Mouse (Mus musculus) heart, embryonic 15.5 days (tissue): ENCODE results near the gene Hspa2. TPM values are rescaled to one million over a fixed set of nuclear protein-coding genes. Genes with fewer than 3 reads are reported as not detected.

Source experiments
- ATAC-seq: fragments of 200-750 bp; cut with Nextera tagmentation; replicated peaks from 2 replicates; pipeline ENCODE4 v1.8.0; 2017; ENCODE audit warnings: low read depth, moderate TSS enrichment; ENCODE audit not compliant: insufficient number of reproducible peaks, insufficient read depth, low FRiP score
- H3K27ac ChIP-seq: fragments of 300-500 bp; sonication (generic); 2 replicates; pipeline ENCODE4 v1.5.1; 2015; ENCODE audit warnings: mild to moderate bottlenecking, inconsistent platforms
- H3K27me3 ChIP-seq: fragments of 300-500 bp; sonication (generic); 2 replicates; pipeline ENCODE4 v1.6.1; 2015; ENCODE audit warnings: inconsistent platforms
- H3K36me3 ChIP-seq: fragments of 300-500 bp; sonication (generic); 2 replicates; pipeline ENCODE4 v1.6.1; 2015; ENCODE audit warnings: mild to moderate bottlenecking, inconsistent platforms
- H3K4me1 ChIP-seq: fragments of 300-500 bp; sonication (generic); replicated peaks from 2 replicates; pipeline ENCODE4 v1.6.1; 2015; ENCODE audit warnings: inconsistent platforms
- H3K4me2 ChIP-seq: fragments of 300-500 bp; sonication (generic); 2 replicates; pipeline ENCODE4 v1.6.1; 2015; ENCODE audit warnings: inconsistent platforms, mild to moderate bottlenecking, moderate library complexity
- H3K4me3 ChIP-seq: fragments of 300-500 bp; sonication (generic); 2 replicates; pipeline ENCODE4 v1.5.1; 2015; ENCODE audit warnings: mild to moderate bottlenecking, inconsistent platforms
- H3K9ac ChIP-seq: fragments of 300-500 bp; sonication (generic); 2 replicates; pipeline ENCODE4 v1.6.1; 2015; ENCODE audit warnings: mild to moderate bottlenecking, inconsistent platforms
- H3K9me3 ChIP-seq: fragments of 300-500 bp; sonication (generic); replicated peaks from 2 replicates; pipeline ENCODE4 v1.6.1; 2016; ENCODE audit warnings: inconsistent platforms
- WGBS: fragments of 180-500 bp; shearing (Covaris S2); methylation state at CpG from one replicate; pipeline ENCODE4 v1.1.7; 2015; ENCODE audit warnings: mixed read lengths; 5-methylcytosine and 5-hydroxymethylcytosine counted together
- polyA plus RNA-seq: library from polyadenylated mRNA; unstranded; fragments of >200 nt; fragmentation: Nextera tagmentation; extraction: Ambion mirVana; gene quantifications from 2 replicates; pipeline ENCODE4 v1.2.1, GENCODE M21; 2015

The Hspa2 gene
- polyA plus RNA-seq, 1 experiment from 2014 or later, result 15.5 TPM

DNA sequence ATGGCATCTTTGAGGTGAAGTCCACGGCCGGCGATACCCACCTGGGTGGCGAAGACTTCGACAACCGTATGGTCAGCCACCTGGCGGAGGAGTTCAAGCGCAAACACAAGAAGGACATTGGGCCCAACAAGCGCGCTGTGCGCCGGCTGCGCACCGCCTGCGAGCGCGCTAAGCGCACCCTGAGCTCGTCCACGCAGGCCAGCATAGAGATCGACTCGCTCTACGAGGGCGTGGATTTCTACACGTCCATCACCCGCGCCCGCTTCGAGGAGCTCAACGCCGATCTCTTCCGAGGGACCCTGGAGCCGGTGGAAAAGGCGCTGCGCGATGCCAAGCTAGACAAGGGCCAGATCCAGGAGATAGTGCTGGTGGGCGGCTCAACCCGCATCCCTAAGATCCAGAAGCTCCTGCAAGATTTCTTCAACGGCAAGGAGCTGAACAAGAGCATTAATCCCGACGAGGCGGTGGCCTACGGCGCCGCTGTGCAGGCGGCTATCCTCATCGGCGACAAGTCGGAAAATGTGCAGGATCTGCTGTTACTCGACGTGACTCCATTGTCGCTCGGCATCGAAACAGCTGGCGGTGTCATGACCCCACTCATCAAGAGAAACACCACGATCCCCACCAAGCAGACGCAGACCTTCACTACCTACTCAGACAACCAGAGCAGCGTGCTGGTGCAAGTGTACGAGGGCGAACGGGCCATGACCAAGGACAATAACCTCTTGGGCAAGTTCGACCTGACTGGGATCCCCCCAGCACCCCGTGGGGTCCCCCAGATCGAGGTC is 1.4 kb downstream of the Hspa2 start:
- ATAC-seq, result no peak
- peak overlapping the region; percentile 79 for H3K4me3 ChIP-seq
- no peaks in the 10 kb centered on the region for H3K9me3 ChIP-seq
- H3K36me3 ChIP-seq, result no peaks in the 10 kb centered on the region
- H3K27ac ChIP-seq, result no peak overlapping the region
- 4% methylated on average over 64 of the region's 64 CpGs for WGBS
- peaks cover 26% of the 10 kb centered on the region for H3K4me1 ChIP-seq
- peak overlapping the region; percentile 94 for H3K4me2 ChIP-seq
- peaks cover 24% of the 10 kb centered on the region for H3K27me3 ChIP-seq
- peak overlapping the region; percentile 35; the same call in 1 of the 2 replicates for H3K9ac ChIP-seq

DNA sequence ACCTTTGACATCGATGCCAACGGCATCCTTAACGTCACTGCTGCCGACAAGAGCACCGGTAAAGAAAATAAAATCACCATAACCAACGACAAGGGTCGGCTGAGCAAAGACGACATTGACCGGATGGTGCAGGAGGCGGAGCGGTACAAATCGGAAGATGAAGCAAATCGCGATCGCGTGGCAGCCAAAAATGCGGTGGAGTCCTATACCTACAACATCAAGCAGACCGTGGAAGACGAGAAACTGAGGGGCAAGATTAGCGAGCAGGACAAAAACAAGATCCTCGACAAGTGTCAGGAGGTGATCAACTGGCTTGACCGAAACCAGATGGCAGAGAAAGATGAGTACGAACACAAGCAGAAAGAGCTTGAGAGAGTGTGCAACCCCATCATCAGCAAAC is 2.0 kb downstream of the Hspa2 start:
- Histone ChIP-seq H3K4me2 (peak overlapping the region; percentile 94), H3K9me3 (no peaks in the 10 kb centered on the region), H3K4me1 (peaks cover 26% of the 10 kb centered on the region), H3K27ac (no peak overlapping the region), H3K36me3 (no peaks in the 10 kb centered on the region), H3K4me3 (peak overlapping the region; percentile 79), H3K27me3 (peaks cover 24% of the 10 kb centered on the region), H3K9ac (peak overlapping the region; percentile 17; the same call in 1 of the 2 replicates)
- 4% methylated on average over 23 of the region's 23 CpGs for WGBS
- no peak for ATAC-seq

DNA sequence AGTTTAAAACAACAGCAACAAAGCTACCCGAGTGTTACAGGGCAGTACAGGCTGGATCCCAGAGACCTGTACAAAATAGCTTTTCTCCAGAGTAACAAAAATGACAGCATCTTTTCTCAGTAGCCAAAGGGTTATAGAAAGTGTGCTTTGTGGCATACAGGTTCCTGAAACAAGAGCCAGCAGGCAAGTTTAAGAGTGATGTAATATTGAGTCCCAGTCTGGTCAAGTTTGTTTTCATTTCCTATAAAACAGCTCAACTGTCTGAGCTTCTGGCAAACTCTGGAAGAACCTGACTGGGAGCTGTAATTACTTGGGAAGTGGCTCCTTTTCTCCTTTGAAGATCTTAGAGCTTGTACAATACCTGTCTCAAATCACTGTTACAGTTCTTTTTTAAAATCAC is 3.2 kb downstream of the Hspa2 start:
- Histone ChIP-seq H3K27me3 (peaks cover 24% of the 10 kb centered on the region), H3K27ac (no peak overlapping the region), H3K4me1 (peaks cover 26% of the 10 kb centered on the region), H3K9ac (no peak overlapping the region), H3K4me3 (no peak overlapping the region), H3K9me3 (no peaks in the 10 kb centered on the region), H3K4me2 (no peak overlapping the region), H3K36me3 (no peaks in the 10 kb centered on the region)
- 60% methylated on average over 1 of the region's 1 CpGs for WGBS
- ATAC-seq, result no peak

DNA sequence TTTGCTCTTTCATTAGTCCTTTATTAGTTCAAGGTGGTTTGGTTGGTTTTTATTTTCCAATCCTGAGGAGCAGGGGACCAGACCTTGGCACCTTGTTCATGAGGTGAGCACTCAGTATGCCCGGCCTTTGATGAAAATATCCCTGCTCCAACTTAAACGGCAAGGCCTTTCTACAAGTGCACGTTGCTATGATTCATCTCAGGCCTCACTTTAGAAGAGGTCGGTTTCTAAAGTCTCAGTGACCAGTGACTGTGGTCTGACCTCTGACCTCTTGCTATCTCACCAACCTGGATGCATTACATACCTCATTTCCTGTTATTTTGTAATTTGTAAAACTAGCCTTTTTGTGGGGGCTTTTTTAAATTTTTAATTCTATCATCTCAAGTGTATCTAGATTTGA is 5.2 kb downstream of the Hspa2 start:
- ATAC-seq, result no peak
- H3K27me3 ChIP-seq, result peaks cover 24% of the 10 kb centered on the region
- no peak overlapping the region for H3K4me2 ChIP-seq
- H3K4me1 ChIP-seq, result peaks cover 19% of the 10 kb centered on the region
- 57% methylated on average over 4 of the region's 4 CpGs for WGBS
- H3K4me3 ChIP-seq, result no peak overlapping the region
- no peak overlapping the region for H3K27ac ChIP-seq
- H3K36me3 ChIP-seq, result no peaks in the 10 kb centered on the region
- no peak overlapping the region for H3K9ac ChIP-seq
- H3K9me3 ChIP-seq, result no peaks in the 10 kb centered on the region

DNA sequence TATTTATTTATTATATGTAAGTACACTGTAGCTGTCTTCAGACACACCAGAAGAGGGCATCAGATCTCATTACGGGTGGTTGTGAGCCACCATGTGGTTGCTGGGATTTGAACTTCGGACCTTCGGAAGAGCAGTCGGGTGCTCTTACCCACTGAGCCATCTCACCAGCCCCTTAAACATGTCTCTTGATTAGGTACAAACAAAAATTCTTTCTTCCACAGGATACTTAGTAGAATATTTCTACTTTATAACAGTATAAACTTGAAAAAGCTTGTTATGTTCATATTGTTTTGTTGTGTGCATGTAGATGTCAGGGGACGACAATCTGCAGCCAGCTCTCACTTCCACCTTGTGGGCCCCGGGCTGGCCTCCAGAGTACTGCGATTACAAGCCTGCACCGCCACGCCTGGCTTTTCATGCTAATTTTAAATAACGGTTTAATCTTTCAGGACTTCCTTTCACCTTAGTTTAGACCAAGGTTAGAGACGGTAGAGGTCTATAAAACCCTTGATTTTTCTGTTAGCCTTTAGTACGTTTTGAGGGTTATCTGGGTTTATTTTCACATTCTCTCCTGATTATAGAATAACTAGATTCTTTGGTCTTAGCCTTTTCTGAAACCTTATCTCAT is 11.5 kb downstream of the Hspa2 start:
- no peak for ATAC-seq
- Histone ChIP-seq H3K4me2 (no peak overlapping the region), H3K9ac (no peak overlapping the region), H3K27ac (0 out of 2 replicates have a peak overlapping the region, but pooled peaks have one; percentile 12), H3K36me3 (no peaks in the 10 kb centered on the region), H3K9me3 (no peaks in the 10 kb centered on the region), H3K4me1 (peaks cover 8% of the 10 kb centered on the region), H3K27me3 (no peaks in the 10 kb centered on the region), H3K4me3 (no peak overlapping the region)
- 63% methylated on average over 12 of the region's 12 CpGs for WGBS

DNA sequence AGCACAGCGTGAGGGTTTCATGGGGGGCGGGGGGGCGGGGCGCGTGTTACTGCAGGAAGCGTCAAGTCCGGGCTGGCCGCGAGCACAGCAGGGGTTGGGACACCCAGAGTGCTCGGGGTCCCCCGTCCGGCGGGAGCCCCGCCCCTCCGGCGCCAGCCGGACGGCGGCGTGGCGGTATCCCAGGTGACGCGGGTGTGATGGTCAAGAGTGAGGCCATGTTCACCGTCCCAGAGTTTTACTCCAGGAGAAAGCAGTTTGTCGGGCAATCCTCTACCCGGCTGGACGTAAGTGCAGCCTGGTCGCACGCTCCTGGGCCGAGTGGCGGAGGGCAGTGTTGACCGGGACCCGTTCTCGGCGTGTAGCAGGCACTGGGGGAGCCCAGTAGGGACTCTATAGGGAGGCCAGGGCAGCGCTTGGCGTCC is 13.5 kb downstream of the Hspa2 start, which contains the start of gene Ppp1r36:
TSS of gene Ppp1r36 (plus strand) at position 106 of the 422 bp plus-strand sequence.
- Histone ChIP-seq H3K36me3 (no peaks in the 10 kb centered on the region), H3K4me2 (peak within 1 kb of the TSS; percentile 82), H3K9me3 (no peaks in the 10 kb centered on the region), H3K27me3 (no peaks in the 10 kb centered on the region), H3K4me1 (peaks cover 8% of the 10 kb centered on the region), H3K9ac (peak within 1 kb of the TSS; percentile 33; the same call in 1 of the 2 replicates), H3K4me3 (peak within 1 kb of the TSS; percentile 50), H3K27ac (no peak within 1 kb of the TSS)
- 1% methylated on average over 37 of the region's 37 CpGs for WGBS
- peak; percentile 79 for ATAC-seq

DNA sequence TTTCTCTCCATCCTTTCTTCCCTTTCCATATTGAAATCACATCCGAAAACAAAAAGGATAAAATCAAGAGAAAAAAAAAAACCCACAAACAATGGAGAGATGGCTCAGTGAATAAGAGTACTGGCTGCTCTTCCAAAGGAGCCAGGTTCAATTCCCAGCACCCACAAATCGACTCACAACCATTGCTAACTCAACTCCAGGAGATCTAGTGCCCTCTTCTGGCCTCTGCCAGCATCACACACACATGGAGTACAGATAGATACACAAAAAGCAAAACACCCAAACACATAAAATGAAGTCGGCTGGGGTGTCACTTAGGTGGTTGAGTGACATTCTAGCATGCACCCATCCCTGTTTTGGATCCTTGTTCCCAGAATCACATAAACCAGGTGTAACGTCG is 14.4 kb downstream of the Hspa2 start:
- WGBS, result 91% methylated on average over 5 of the region's 5 CpGs
- Histone ChIP-seq H3K27ac (no peak overlapping the region), H3K36me3 (no peaks in the 10 kb centered on the region), H3K4me2 (no peak overlapping the region), H3K4me3 (no peak overlapping the region), H3K27me3 (no peaks in the 10 kb centered on the region), H3K9ac (no peak overlapping the region), H3K9me3 (no peaks in the 10 kb centered on the region), H3K4me1 (peaks cover 8% of the 10 kb centered on the region)
- no peak for ATAC-seq

DNA sequence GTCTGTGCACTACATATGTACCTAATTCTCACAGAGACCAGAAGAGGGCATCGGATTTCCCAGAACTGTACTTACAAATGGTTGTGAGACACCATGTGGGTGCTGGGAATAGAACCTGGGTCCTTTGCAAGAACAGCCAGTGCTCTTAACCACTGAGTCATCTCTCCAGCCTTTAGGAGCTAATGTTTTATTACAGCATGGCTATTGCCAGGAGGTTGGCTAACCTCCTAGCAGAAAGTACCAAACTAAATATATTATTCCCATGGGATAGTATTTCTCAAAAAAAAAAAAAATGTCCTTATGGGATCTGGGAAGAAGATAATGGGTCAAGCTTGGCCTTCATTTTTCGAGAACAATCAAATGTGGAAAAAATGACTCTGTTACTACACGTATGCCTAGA is 21.3 kb downstream of the Hspa2 start:
- ATAC-seq, result no peak
- no peak overlapping the region for H3K4me2 ChIP-seq
- no peaks in the 10 kb centered on the region for H3K9me3 ChIP-seq
- no peaks in the 10 kb centered on the region for H3K36me3 ChIP-seq
- H3K4me3 ChIP-seq, result no peak overlapping the region
- H3K27me3 ChIP-seq, result no peaks in the 10 kb centered on the region
- no peak overlapping the region for H3K27ac ChIP-seq
- no peaks in the 10 kb centered on the region for H3K4me1 ChIP-seq
- 88% methylated on average over 3 of the region's 3 CpGs for WGBS
- no peak overlapping the region for H3K9ac ChIP-seq

DNA sequence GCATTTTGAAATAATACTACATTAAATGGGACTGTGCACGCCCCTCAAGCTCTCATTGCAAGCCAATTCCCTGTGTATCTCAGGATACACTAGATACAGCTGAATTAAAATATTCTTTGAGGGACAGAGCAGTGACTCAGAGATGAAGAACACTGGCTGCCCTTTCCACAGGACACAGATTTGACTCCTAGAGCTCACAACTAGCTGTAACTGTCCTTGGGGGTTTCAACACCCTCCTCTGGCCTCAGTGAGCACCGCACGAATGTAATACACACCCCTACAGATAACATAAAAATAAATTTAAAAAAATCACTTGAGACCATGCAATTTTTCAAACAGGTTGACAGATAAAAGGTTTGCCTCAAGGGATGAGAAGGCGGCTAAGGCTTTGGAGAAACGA is 23.6 kb downstream of the Hspa2 start:
- Histone ChIP-seq H3K9me3 (no peaks in the 10 kb centered on the region), H3K4me1 (0 out of 2 replicates have a peak, but pooled peaks cover 4% of the 10 kb centered on the region), H3K4me2 (no peak overlapping the region), H3K4me3 (no peak overlapping the region), H3K9ac (no peak overlapping the region), H3K27ac (no peak overlapping the region), H3K36me3 (no peaks in the 10 kb centered on the region), H3K27me3 (no peaks in the 10 kb centered on the region)
- ATAC-seq, result no peak
- 31% methylated on average over 5 of the region's 5 CpGs for WGBS

DNA sequence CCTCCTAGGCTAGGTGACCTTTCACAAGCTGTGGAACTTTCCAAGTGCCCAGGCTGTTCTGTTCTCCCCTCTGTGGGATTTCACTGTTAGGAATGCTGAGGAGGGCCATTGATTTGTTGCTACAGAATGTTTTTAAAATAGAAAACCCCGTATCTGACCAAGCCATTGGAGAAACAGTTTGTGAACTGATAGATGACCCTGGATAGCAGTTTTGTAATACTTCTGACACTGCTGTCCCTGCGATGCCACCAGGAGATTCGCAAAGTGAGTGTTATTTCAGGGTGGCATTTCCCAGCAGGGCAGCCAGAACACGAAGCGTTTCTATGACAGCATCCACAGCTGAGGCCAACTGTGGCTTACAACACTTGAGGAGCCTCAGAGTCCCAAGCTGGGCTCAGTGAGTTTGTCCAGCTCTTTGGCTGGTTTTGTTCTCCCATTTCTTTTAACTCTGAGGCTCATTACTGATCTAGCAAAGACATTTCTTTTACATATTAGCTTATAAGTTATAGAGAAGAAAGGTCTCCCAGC is 27.0 kb downstream of the Hspa2 start:
- Histone ChIP-seq H3K27ac (peak overlapping the region; percentile 29; the same call in 1 of the 2 replicates), H3K4me3 (no peak overlapping the region), H3K9me3 (no peaks in the 10 kb centered on the region), H3K27me3 (peaks cover 8% of the 10 kb centered on the region), H3K36me3 (no peaks in the 10 kb centered on the region), H3K4me2 (no peak overlapping the region), H3K4me1 (peaks cover 20% of the 10 kb centered on the region), H3K9ac (no peak overlapping the region)
- ATAC-seq, result no peak
- WGBS, result 24% methylated on average over 5 of the region's 5 CpGs

DNA sequence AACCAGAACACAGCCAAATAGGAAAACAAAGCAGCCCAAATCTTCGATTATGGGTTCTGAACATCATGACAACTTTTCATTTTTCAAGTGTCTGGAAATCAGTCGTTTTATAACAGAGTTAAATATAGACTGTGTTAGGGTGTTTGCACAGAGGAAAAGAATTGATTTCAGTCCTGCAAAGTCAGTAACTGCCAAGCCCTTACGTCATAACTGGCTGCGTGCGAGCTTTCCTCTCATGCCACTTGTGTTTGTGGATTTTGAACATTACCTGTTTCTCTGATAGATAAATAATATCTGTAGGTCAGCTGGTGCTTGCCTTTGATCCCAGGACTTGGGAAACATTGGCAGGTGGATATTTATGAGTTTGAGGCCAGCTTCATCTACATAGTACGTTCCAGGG is 27.5 kb downstream of the Hspa2 start:
- Histone ChIP-seq H3K27me3 (peaks cover 9% of the 10 kb centered on the region), H3K4me2 (no peak overlapping the region), H3K36me3 (no peaks in the 10 kb centered on the region), H3K9ac (no peak overlapping the region), H3K9me3 (no peaks in the 10 kb centered on the region), H3K4me3 (no peak overlapping the region), H3K4me1 (peaks cover 20% of the 10 kb centered on the region), H3K27ac (0 out of 2 replicates have a peak overlapping the region, but pooled peaks have one; percentile 29)
- WGBS, result 68% methylated on average over 6 of the region's 6 CpGs
- no peak for ATAC-seq
